Mouse (Mus musculus): ENCODE data around the gene Map2k2. TPM values are rescaled to one million over a fixed set of nuclear protein-coding genes. Genes with fewer than 3 reads are reported as not detected.
A peak's percentile ranks its signal among the peaks of the same experiment; 100 is the strongest.

Gene Map2k2
- total RNA-seq, 2 experiments from 2014 or later: 127 to 130 TPM

- DNase-seq (ENCODE audit: extremely low spot score in 1 of 2, low spot score in 2 of 2): peak in 1 of 2 experiments; percentile 59
- intact Hi-C loops (cut with DNase I): no loop called here
These were observed 34.3 kb downstream of the Map2k2 start for GRCm38 (mm10) chr10:81140005-81140404.

DNA sequence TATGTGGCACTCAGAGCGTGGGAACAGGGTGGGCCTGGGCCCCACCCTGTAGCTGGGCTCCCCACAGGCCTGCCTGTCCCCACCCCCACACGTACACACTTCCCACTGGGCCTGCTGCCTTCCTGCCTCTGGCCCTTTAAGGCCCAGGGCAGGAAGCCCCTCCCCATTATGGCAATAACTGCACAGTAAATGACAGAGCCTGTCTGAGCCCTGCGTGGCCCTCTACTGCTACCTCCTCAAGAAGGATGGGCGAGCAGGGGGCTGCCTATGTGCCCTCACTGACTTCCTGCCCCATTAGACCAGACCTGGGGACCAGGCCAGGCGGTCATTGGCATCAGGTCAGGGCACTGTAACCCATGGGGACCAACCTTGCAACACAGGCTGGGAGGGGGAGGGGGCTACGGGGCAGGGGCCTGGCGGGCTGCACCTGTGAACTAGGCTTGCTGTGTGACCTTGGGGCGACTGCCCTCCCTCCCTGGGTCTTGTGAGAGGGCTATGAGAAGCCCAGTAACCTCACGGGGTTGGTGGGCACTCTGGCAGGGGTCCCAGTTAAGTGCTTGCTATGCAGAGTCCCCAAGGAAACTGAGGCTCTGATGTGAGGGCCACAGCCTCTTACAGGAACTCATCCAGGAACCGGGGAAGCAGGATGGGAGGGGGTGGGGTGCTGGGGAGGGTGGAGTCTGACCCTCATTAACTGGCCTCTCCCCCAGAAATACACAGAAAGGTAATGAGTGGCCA lies 35.2 kb downstream of the Map2k2 start:
- DNase-seq (ENCODE audit: extremely low spot score in 1 of 2, low spot score in 2 of 2): peak in 1 of 2 experiments; percentile 69
- intact Hi-C loops (cut with DNase I): no loop called here

GRCm38 (mm10) chr10:81141455-81142210 lies 35.9 kb downstream of the Map2k2 start:
- intact Hi-C loops (cut with DNase I): no loop called here
- DNase-seq (ENCODE audit: extremely low spot score in 1 of 2, low spot score in 2 of 2): no peak

GRCm38 (mm10) chr10:81142551-81142981 lies 36.9 kb downstream of the Map2k2 start:
- peak in 1 of 2 experiments; percentile 51 for DNase-seq (ENCODE audit: extremely low spot score in 1 of 2, low spot score in 2 of 2)
- intact Hi-C loops (cut with DNase I): no loop called here

DNA sequence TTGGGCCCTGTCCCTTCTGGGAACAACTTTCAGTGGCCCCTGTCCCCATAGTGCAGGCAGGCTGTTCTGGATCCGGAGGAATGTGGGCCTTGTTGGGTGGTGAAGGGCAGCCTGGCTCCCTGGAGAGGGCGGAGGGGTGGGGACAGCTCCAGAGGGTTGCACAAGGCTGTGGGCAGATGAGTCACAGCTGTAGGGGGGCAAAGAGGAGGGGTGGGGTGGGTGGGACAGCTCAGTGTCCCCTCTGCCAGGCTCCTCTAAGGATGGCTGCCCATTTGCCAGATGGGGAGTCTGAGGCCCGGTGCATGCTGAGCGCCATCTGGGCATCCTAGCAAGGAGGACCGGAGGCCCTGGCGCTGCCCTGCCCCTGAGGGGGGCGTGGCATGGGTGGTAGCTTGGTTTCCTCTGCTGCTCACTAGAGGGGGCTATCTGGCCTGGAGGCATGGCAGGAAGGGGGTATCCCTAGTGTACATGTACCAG lies 37.5 kb downstream of the Map2k2 start:
- intact Hi-C loops (cut with DNase I): no loop called here
- DNase-seq (ENCODE audit: extremely low spot score in 1 of 2, low spot score in 2 of 2): no peak

- DNase-seq (ENCODE audit: extremely low spot score in 1 of 2, low spot score in 2 of 2): no peak
- intact Hi-C loops (cut with DNase I): no loop called here
These were observed 38.2 kb downstream of the Map2k2 start for GRCm38 (mm10) chr10:81143845-81144437.

DNA sequence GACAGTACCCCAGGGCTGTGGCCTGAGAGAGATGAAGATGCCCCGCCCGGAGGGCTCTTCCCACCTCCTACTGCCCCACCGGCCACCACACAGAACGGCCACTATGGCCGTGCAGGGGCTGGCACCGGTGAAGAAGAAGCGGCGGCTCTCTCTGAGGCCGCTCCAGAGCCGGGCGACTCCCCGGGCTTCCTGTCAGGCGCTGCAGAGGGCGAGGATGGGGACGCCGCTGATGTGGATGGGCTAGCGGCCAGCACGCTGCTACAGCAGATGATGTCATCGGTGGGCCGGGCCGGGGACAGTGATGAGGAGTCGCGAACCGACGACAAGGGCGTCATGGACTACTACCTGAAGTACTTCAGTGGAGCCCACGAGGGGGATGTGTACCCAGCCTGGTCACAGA lies 39.0 kb downstream of the Map2k2 start:
- DNase-seq (ENCODE audit: extremely low spot score in 1 of 2, low spot score in 2 of 2): peak in 1 of 2 experiments; percentile 55
- intact Hi-C loops (cut with DNase I): no loop called here

GRCm38 (mm10) chr10:81145307-81145706 lies 39.6 kb downstream of the Map2k2 start:
- DNase-seq (ENCODE audit: extremely low spot score in 1 of 2, low spot score in 2 of 2): no peak
- intact Hi-C loops (cut with DNase I): no loop called here

DNA sequence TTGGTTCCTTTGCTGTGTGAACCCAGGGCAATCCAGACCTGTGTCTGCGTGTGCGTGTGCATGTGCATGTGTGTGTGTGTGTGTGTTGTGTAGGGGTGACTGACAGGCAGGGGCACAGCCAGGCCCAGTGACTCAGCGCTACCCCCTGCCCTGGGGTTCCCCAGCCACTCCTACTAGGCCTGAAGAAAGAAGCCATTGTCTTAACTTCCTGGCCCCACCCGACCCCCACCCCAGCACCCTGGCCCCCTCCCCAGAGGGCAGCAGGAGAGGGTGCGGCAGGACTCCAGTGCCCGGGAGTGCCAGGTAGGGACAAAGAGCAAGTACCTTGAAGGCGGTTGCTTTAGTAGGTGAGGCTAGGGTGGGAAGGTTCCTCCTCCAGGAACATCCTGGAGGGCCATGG lies 40.1 kb downstream of the Map2k2 start:
- intact Hi-C loops (cut with DNase I): no loop called here
- no peak for DNase-seq (ENCODE audit: extremely low spot score in 1 of 2, low spot score in 2 of 2)

GRCm38 (mm10) chr10:81146296-81146695 lies 40.6 kb downstream of the Map2k2 start:
- no peak for DNase-seq (ENCODE audit: extremely low spot score in 1 of 2, low spot score in 2 of 2)
- intact Hi-C loops (cut with DNase I): no loop called here

DNA sequence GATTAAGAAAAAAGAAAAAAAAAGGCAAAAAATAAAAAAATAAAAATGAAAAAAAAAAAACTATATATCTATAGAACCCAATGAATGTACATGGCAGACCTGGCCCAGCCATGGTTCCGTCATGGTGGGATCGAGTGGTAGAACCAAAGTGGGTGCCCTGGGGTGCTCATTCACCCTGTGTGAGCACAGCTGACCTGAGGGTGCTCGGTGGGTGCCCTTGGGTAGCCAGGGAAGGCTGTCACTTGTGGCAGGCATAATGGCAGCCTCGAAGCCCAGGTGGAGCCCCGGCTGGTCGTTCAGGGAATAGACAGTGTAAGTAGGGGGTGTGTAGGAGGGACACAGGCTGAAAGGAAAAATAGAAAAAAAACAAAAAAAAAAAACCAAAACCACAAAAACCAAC lies 45.5 kb downstream of the Map2k2 start:
- intact Hi-C loops (cut with DNase I): no loop called here
- DNase-seq (ENCODE audit: extremely low spot score in 1 of 2, low spot score in 2 of 2): no peak

DNA sequence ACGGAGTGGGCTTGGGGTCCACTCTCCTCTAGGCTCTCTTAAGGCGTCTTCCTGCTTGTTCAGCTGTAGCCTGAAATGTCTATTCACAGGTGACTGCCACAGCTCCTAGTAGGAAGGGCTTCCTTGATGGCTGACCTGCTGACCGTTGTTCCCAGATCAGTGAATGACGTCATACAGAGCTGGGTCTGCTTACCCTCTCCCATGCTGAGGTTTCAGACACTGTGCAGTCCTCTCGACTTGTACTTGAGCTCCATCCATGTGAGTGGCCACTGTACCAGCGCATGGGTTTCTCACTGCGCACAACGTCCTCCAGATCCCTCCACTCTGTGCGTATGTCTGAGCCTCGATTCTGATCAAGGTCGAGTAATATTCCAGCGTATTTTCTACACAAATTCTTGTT lies 46.9 kb downstream of the Map2k2 start:
- intact Hi-C loops (cut with DNase I): no loop called here
- DNase-seq (ENCODE audit: extremely low spot score in 1 of 2, low spot score in 2 of 2): no peak

DNA sequence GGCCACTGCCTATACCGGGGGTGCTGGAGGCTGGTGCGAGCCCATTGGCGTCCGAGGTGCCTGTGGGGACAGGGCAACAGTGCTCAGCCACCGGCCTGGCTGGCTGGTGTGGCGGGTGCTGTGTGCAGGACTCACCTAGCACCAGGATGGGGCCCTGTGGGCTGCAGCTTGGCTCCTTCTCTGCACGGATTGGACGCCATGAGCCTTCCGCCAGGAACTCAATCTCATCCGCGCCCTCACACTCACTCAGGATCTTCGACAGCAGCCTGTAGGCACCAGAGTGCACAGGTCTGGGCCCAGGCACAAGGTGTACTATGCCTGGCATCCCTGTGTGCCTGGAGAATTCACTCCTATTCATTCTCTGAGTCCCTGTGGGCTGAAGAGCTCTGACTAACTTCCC lies 48.6 kb downstream of the Map2k2 start:
- intact Hi-C loops (cut with DNase I): no loop called here
- DNase-seq (ENCODE audit: extremely low spot score in 1 of 2, low spot score in 2 of 2): no peak

GRCm38 (mm10) chr10:81154736-81155135 lies 49.0 kb downstream of the Map2k2 start:
- intact Hi-C loops (cut with DNase I): no loop called here
- DNase-seq (ENCODE audit: extremely low spot score in 1 of 2, low spot score in 2 of 2): peak in 1 of 2 experiments; percentile 47

DNA sequence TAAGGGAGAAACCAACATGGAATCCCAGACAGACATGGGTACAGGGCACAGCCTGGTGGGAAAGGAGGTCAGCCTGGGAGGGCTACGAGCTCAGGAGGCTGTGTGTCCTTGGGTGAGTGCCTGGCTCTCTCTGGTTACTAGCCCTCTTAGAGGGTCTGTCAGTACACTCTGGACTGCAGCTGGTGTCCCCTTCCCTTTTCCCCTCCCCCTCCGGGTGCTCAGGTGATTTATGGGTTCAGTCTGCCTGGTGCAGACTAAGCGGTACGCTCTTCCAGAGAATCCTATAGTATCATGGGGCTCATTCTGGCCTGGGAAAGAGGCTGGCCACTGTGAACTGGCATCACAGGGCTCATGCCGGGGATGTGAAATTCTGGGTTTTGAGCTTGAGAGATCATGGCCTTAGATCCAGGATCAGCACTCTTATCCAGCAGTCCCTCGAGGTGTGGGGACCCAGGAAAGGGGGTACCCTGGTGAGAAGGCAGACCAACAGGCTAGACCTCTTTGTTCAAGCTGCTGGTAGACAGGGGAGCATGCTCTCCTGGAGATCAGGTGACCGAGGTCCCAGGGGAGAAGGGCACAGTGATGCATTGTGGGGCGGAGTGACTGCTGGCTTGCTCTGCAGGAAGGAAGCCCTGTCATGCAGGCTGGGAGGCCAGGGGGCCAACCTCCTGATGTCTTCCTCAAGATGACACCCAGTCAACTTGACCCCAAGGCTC lies 56.0 kb downstream of the Map2k2 start:
- DNase-seq (ENCODE audit: extremely low spot score in 1 of 2, low spot score in 2 of 2): no peak
- intact Hi-C loops (cut with DNase I): no loop called here

DNA sequence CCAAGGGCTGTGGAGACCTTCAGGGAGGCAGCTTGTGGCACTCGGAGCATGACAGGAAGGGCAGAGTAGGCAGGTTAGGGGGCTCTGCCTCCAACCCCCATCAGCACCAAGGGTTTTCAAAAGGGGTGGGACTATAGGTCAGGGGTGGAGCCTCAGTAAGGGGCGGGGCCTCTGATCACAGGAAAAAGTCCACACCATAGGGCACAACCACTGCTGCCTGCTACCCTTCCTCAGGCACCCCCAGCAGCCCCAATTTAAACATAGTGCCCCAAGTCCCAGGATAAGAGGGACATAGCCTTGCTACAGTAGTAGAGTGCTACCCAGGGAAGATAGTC lies 56.6 kb downstream of the Map2k2 start:
- intact Hi-C loops (cut with DNase I): no loop called here
- DNase-seq (ENCODE audit: extremely low spot score in 1 of 2, low spot score in 2 of 2): no peak

- no peak for DNase-seq (ENCODE audit: extremely low spot score in 1 of 2, low spot score in 2 of 2)
- intact Hi-C loops (cut with DNase I): no loop called here
These were observed 59.4 kb downstream of the Map2k2 start for GRCm38 (mm10) chr10:81165118-81165517.

- intact Hi-C loops (cut with DNase I): no loop called here
- DNase-seq (ENCODE audit: extremely low spot score in 1 of 2, low spot score in 2 of 2): peak; percentile 100
These were observed 61.7 kb downstream of the Map2k2 start, which contains the start of gene Pias4 for GRCm38 (mm10) chr10:81167200-81168086. Pias4 (minus strand) TSS chr10:81167923.

All from left cerebral cortex, postnatal 10 days (tissue).